Mouse (Mus musculus) neural tube, embryonic 15.5 days (tissue): ENCODE data around the gene Gas1. TPM values are rescaled to one million over a fixed set of nuclear protein-coding genes. Genes with fewer than 3 reads are reported as not detected.

Source experiments
- ATAC-seq: fragments of 200-750 bp; cut with Nextera tagmentation; 2 replicates; pipeline ENCODE4 v1.8.0; 2017; ENCODE audit warnings: mild to moderate bottlenecking, moderate TSS enrichment, moderate library complexity; ENCODE audit not compliant: low FRiP score
- H3K27ac ChIP-seq: fragments of 300-500 bp; sonication (generic); replicated peaks from 2 replicates; pipeline ENCODE4 v1.5.1; 2015; ENCODE audit warnings: mild to moderate bottlenecking, inconsistent platforms
- H3K27me3 ChIP-seq: fragments of 300-500 bp; sonication (generic); replicated peaks from 2 replicates; pipeline ENCODE4 v1.6.1; 2015; ENCODE audit warnings: inconsistent platforms
- H3K36me3 ChIP-seq: fragments of 300-500 bp; sonication (generic); 2 replicates; pipeline ENCODE4 v1.6.1; 2015; ENCODE audit warnings: inconsistent platforms
- H3K4me1 ChIP-seq: fragments of 300-500 bp; sonication (generic); 2 replicates; pipeline ENCODE4 v1.6.1; 2015; ENCODE audit warnings: inconsistent platforms
- H3K4me2 ChIP-seq: fragments of 300-500 bp; sonication (generic); 2 replicates; pipeline ENCODE4 v1.6.1; 2015; ENCODE audit warnings: inconsistent platforms, mild to moderate bottlenecking, moderate library complexity
- H3K4me3 ChIP-seq: fragments of 300-500 bp; sonication (generic); replicated peaks from 2 replicates; pipeline ENCODE4 v1.5.1; 2015; ENCODE audit warnings: mild to moderate bottlenecking, inconsistent platforms
- H3K9ac ChIP-seq: fragments of 300-500 bp; sonication (generic); replicated peaks from 2 replicates; pipeline ENCODE4 v1.6.1; 2015; ENCODE audit warnings: mild to moderate bottlenecking, inconsistent platforms
- H3K9me3 ChIP-seq: fragments of 300-500 bp; sonication (generic); replicated peaks from 2 replicates; pipeline ENCODE4 v1.6.1; 2016; ENCODE audit warnings: inconsistent platforms
- WGBS: fragments of 180-500 bp; shearing (Covaris S2); methylation state at CpG from one replicate; pipeline ENCODE4 v1.1.7; 2015; ENCODE audit warnings: mixed read lengths; 5-methylcytosine and 5-hydroxymethylcytosine counted together
- polyA plus RNA-seq: library from polyadenylated mRNA; unstranded; fragments of >200 nt; fragmentation: Nextera tagmentation; extraction: Ambion mirVana; gene quantifications from 2 replicates; pipeline ENCODE4 v1.2.1, GENCODE M21; 2015

Gene Gas1
- polyA plus RNA-seq, 1 experiment from 2014 or later, result 16.2 TPM

- Histone ChIP-seq H3K9ac (no peak overlapping the region), H3K27me3 (no peaks in the 10 kb centered on the region; the same call in 1 of the 2 replicates), H3K9me3 (no peaks in the 10 kb centered on the region), H3K4me3 (no peak overlapping the region), H3K36me3 (no peaks in the 10 kb centered on the region), H3K4me1 (peaks cover 7% of the 10 kb centered on the region; the same call in 1 of the 2 replicates), H3K27ac (no peak overlapping the region), H3K4me2 (no peak overlapping the region)
- 94% methylated on average over 4 of the region's 4 CpGs for WGBS
- no peak for ATAC-seq
These were observed 40.2 kb downstream of the Gas1 start for GRCm38 (mm10) chr13:60136962-60137361.

GRCm38 (mm10) chr13:60134439-60134799 lies 42.7 kb downstream of the Gas1 start:
- Histone ChIP-seq H3K4me2 (no peak overlapping the region), H3K9ac (no peak overlapping the region), H3K4me1 (peaks cover 7% of the 10 kb centered on the region; the same call in 1 of the 2 replicates), H3K9me3 (no peaks in the 10 kb centered on the region), H3K27me3 (no peaks in the 10 kb centered on the region; the same call in 1 of the 2 replicates), H3K27ac (no peak overlapping the region), H3K36me3 (no peaks in the 10 kb centered on the region), H3K4me3 (no peak overlapping the region)
- no peak for ATAC-seq
- WGBS, result 82% methylated on average over 5 of the region's 5 CpGs

GRCm38 (mm10) chr13:60133716-60134438 lies 43.3 kb downstream of the Gas1 start:
- H3K9me3 ChIP-seq, result no peaks in the 10 kb centered on the region
- no peak overlapping the region for H3K4me3 ChIP-seq
- no peak overlapping the region for H3K27ac ChIP-seq
- ATAC-seq, result no peak
- H3K9ac ChIP-seq, result no peak overlapping the region
- no peak overlapping the region for H3K4me2 ChIP-seq
- 8% methylated on average over 10 of the region's 10 CpGs for WGBS
- no peaks in the 10 kb centered on the region; the same call in 1 of the 2 replicates for H3K27me3 ChIP-seq
- H3K4me1 ChIP-seq, result peaks cover 7% of the 10 kb centered on the region; the same call in 1 of the 2 replicates
- H3K36me3 ChIP-seq, result no peaks in the 10 kb centered on the region

GRCm38 (mm10) chr13:60131771-60132170 lies 45.4 kb downstream of the Gas1 start:
- peaks cover 3% of the 10 kb centered on the region; the same call in 1 of the 2 replicates for H3K27me3 ChIP-seq
- 46% methylated on average over 13 of the region's 13 CpGs for WGBS
- no peak overlapping the region for H3K27ac ChIP-seq
- H3K9me3 ChIP-seq, result no peaks in the 10 kb centered on the region
- no peak overlapping the region for H3K4me2 ChIP-seq
- H3K4me1 ChIP-seq, result peaks cover 7% of the 10 kb centered on the region; the same call in 1 of the 2 replicates
- H3K4me3 ChIP-seq, result no peak overlapping the region
- H3K36me3 ChIP-seq, result no peaks in the 10 kb centered on the region
- H3K9ac ChIP-seq, result no peak overlapping the region
- ATAC-seq, result no peak

GRCm38 (mm10) chr13:60129541-60129940 lies 47.6 kb downstream of the Gas1 start:
- H3K36me3 ChIP-seq, result no peaks in the 10 kb centered on the region
- H3K4me1 ChIP-seq, result peaks cover 19% of the 10 kb centered on the region
- no peaks in the 10 kb centered on the region for H3K9me3 ChIP-seq
- H3K27me3 ChIP-seq, result 0 out of 2 replicates have a peak, but pooled peaks cover 3% of the 10 kb centered on the region
- H3K4me2 ChIP-seq, result no peak overlapping the region
- no peak overlapping the region for H3K4me3 ChIP-seq
- no peak overlapping the region for H3K27ac ChIP-seq
- H3K9ac ChIP-seq, result no peak overlapping the region
- WGBS, result 49% methylated on average over 9 of the region's 9 CpGs
- ATAC-seq, result no peak

GRCm38 (mm10) chr13:60126338-60126737 lies 50.8 kb downstream of the Gas1 start:
- H3K4me1 ChIP-seq, result peaks cover 29% of the 10 kb centered on the region
- 0 out of 2 replicates have a peak, but pooled peaks cover 3% of the 10 kb centered on the region for H3K27me3 ChIP-seq
- H3K9ac ChIP-seq, result no peak overlapping the region
- H3K27ac ChIP-seq, result no peak overlapping the region
- peak overlapping the region; percentile 25 for H3K4me3 ChIP-seq
- ATAC-seq, result no peak
- peak overlapping the region; percentile 56 for H3K4me2 ChIP-seq
- no peaks in the 10 kb centered on the region for H3K36me3 ChIP-seq
- 27% methylated on average over 19 of the region's 19 CpGs for WGBS
- H3K9me3 ChIP-seq, result no peaks in the 10 kb centered on the region

- no peak for ATAC-seq
- WGBS, result 9% methylated on average over 13 of the region's 13 CpGs
- H3K36me3 ChIP-seq, result no peaks in the 10 kb centered on the region
- no peak overlapping the region for H3K27ac ChIP-seq
- peaks cover 29% of the 10 kb centered on the region for H3K4me1 ChIP-seq
- 0 out of 2 replicates have a peak, but pooled peaks cover 3% of the 10 kb centered on the region for H3K27me3 ChIP-seq
- H3K4me3 ChIP-seq, result peak overlapping the region; percentile 25
- H3K9me3 ChIP-seq, result no peaks in the 10 kb centered on the region
- no peak overlapping the region for H3K9ac ChIP-seq
- H3K4me2 ChIP-seq, result peak overlapping the region; percentile 56
These were observed 51.5 kb downstream of the Gas1 start for GRCm38 (mm10) chr13:60125501-60126305.

GRCm38 (mm10) chr13:60125020-60125419 lies 52.1 kb downstream of the Gas1 start:
- H3K9me3 ChIP-seq, result no peaks in the 10 kb centered on the region
- H3K4me2 ChIP-seq, result no peak overlapping the region
- peaks cover 29% of the 10 kb centered on the region for H3K4me1 ChIP-seq
- WGBS, result 2% methylated on average over 3 of the region's 3 CpGs
- no peak overlapping the region for H3K4me3 ChIP-seq
- no peak for ATAC-seq
- H3K27me3 ChIP-seq, result 0 out of 2 replicates have a peak, but pooled peaks cover 3% of the 10 kb centered on the region
- no peak overlapping the region for H3K27ac ChIP-seq
- H3K9ac ChIP-seq, result no peak overlapping the region
- H3K36me3 ChIP-seq, result no peaks in the 10 kb centered on the region

- 0 out of 2 replicates have a peak, but pooled peaks cover 3% of the 10 kb centered on the region for H3K27me3 ChIP-seq
- 19% methylated on average over 7 of the region's 7 CpGs for WGBS
- no peak overlapping the region for H3K9ac ChIP-seq
- no peak overlapping the region for H3K4me2 ChIP-seq
- H3K4me1 ChIP-seq, result peaks cover 29% of the 10 kb centered on the region
- no peak for ATAC-seq
- no peaks in the 10 kb centered on the region for H3K9me3 ChIP-seq
- no peak overlapping the region for H3K27ac ChIP-seq
- H3K36me3 ChIP-seq, result no peaks in the 10 kb centered on the region
- no peak overlapping the region for H3K4me3 ChIP-seq
These were observed 52.7 kb downstream of the Gas1 start for GRCm38 (mm10) chr13:60124456-60124855.
